Mouse (Mus musculus) lung, embryonic 14.5 days (tissue): ENCODE measurements around the gene Gdi1. TPM values are rescaled to one million over a fixed set of nuclear protein-coding genes. Genes with fewer than 3 reads are reported as not detected.

Source experiments
- ATAC-seq: fragments of 200-750 bp; cut with Nextera tagmentation; 2 replicates; pipeline ENCODE4 v1.8.0; 2017; ENCODE audit warnings: mild to moderate bottlenecking, moderate TSS enrichment, moderate library complexity; ENCODE audit not compliant: insufficient read depth
- DNase-seq: peaks from one replicate; pipeline ENCODE4 v3.0.0-alpha.2; 2015
- H3K27ac ChIP-seq: fragments of 300-500 bp; sonication (generic); 2 replicates; pipeline ENCODE4 v1.5.1; 2014; ENCODE audit warnings: low read depth, mild to moderate bottlenecking, moderate library complexity
- H3K27me3 ChIP-seq: fragments of 300-500 bp; sonication (generic); 2 replicates; pipeline ENCODE4 v1.6.1; 2014; ENCODE audit warnings: low read length, control low read depth; ENCODE audit not compliant: insufficient read depth
- H3K36me3 ChIP-seq: fragments of 300-500 bp; sonication (generic); 2 replicates; pipeline ENCODE4 v1.6.1; 2014; ENCODE audit warnings: control low read depth; ENCODE audit not compliant: insufficient read depth
- H3K4me1 ChIP-seq: fragments of 300-500 bp; sonication (generic); 2 replicates; pipeline ENCODE4 v1.6.1; 2014; ENCODE audit warnings: antibody characterized with exemption, control low read depth; ENCODE audit not compliant: insufficient read depth
- H3K4me2 ChIP-seq: fragments of 300-500 bp; sonication (generic); 2 replicates; pipeline ENCODE4 v1.6.1; 2014; ENCODE audit warnings: mild to moderate bottlenecking
- H3K4me3 ChIP-seq: fragments of 300-500 bp; sonication (generic); 2 replicates; pipeline ENCODE4 v1.5.1; 2014; ENCODE audit warnings: low read depth, low read length
- H3K9ac ChIP-seq: fragments of 300-500 bp; sonication (generic); 2 replicates; pipeline ENCODE4 v1.6.1; 2014
- H3K9me3 ChIP-seq: fragments of 300-500 bp; sonication (generic); 2 replicates; pipeline ENCODE4 v1.6.1; 2016; ENCODE audit warnings: low read depth, low read length, control low read depth
- CTCF ChIP-seq: IDR thresholded peaks from 2 replicates; pipeline ENCODE4 v1.5.1; 2016; ENCODE audit warnings: antibody characterized with exemption, low read depth
- WGBS: fragments of 180-500 bp; shearing (Covaris S2); extraction: QIAGEN DNeasy Blood & Tissue Kit; methylation state at CpG from one replicate; pipeline ENCODE4 v1.1.7; 2014; 5-methylcytosine and 5-hydroxymethylcytosine counted together
- polyA plus RNA-seq: library from polyadenylated mRNA; unstranded; fragments of >200 nt; fragmentation: Nextera tagmentation; extraction: Ambion mirVana; gene quantifications from 2 replicates; pipeline ENCODE4 v1.2.1, GENCODE M21; 2014

Gdi1 gene
- polyA plus RNA-seq, 1 experiment from 2014 or later, result 156 TPM

DNA sequence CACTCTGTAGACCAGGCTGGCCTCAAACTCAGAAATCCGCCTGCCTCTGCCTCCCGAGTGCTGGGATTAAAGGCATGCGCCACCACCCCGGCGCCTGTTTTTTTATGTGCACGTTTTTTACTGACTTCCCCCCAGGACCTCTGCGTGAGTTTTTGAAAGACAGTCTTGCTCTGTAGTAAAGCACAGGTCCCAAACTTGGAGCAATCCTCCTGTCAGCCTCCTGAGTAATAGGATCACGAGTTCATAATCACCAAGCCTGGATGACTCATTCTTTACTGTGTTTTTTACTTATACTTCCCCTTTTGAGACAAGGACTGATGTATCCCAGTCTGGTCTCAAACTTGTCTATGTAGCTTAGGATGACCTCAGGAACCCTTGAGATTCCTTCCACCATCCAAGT is 26.9 kb upstream of the Gdi1 start:
- no peak overlapping the region for H3K4me2 ChIP-seq
- no peaks in the 10 kb centered on the region for H3K4me1 ChIP-seq
- no peak overlapping the region for H3K27ac ChIP-seq
- no peak for ATAC-seq
- H3K27me3 ChIP-seq, result no peaks in the 10 kb centered on the region
- no peak overlapping the region for H3K4me3 ChIP-seq
- TF ChIP-seq CTCF, result no peak
- H3K36me3 ChIP-seq, result peaks cover 5% of the 10 kb centered on the region; the same call in 1 of the 2 replicates
- no peak for DNase-seq
- H3K9me3 ChIP-seq, result no peaks in the 10 kb centered on the region
- WGBS, result 65% methylated on average over 8 of the region's 8 CpGs
- no peak overlapping the region for H3K9ac ChIP-seq

DNA sequence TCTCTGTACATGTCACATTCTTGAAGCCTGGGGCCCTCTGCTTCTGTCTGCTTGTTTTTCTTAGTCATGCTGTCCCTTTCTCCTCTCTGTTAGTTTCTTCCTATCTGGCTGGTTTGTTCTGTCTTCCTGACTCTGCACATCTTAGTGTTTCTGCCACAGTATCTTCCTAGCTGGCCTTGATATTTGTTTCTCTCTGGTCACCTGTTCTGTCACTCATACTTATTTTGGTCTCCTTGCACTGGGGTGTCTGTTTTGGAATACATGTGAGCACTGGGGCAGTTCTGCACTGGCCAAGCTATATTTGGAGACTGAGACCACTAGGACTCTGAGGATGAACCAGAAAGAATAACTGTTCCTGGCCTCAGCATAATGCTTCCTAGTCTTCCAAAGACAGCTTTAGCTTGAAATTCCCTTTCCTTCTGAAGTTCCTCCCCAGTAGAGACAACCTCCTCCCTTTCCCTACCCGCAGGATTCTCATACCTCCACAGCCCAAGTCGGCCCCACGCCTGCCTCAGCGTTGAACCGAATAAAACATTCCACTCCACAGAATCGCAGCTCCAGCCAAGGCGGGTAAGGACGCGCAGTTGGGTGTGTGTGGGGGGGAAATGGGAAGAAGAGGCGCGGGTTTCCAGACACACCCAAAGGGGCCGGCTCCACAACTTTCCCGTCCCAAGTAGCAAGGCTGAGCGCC is 23.6 kb upstream of the Gdi1 start:
- Histone ChIP-seq H3K4me1 (no peaks in the 10 kb centered on the region), H3K36me3 (0 out of 2 replicates have a peak, but pooled peaks cover 4% of the 10 kb centered on the region), H3K27me3 (no peaks in the 10 kb centered on the region), H3K4me2 (peak overlapping the region; percentile 77), H3K27ac (peak overlapping the region; percentile 89), H3K4me3 (peak overlapping the region; percentile 55), H3K9ac (peak overlapping the region; percentile 65), H3K9me3 (no peaks in the 10 kb centered on the region)
- ATAC-seq, result no peak
- TF ChIP-seq CTCF, result no peak
- WGBS, result 6% methylated on average over 14 of the region's 14 CpGs
- DNase-seq, result no peak

DNA sequence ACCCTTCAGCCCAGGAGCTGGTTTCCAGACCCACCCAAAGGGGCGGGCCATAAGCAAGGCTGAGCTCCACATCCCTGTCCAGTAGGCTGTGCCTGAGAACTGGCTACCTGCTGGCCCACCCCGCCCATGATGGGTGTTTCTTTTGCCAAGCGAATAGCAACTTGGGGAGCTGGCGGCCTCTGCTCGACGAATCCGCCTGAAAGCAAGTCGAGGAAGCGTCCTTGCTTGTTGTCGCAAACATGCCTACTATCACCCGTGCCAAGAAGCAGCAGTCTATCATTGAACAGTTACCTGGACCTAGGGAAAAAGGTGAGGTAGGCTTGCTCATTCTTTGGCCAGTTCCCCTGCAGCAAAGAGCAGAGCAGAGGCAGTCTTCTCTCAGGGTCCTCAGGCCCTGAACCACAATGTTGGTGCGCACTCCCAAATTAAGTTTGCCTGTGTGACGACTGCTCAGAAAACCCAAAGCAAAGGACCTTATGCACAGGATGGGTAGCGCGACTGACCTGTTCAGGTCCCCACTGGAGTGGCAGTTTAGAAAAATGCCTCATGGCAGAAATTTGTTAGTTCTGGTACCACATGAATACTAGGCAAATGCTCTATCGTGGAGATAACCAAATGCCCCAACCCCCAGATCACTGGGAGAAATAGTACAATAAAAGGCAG is 22.9 kb upstream of the Gdi1 start, which contains the start of the genes Taz and Dnase1l1:
Gene Taz, plus strand, starts transcription at position 181 of the 663 bp plus-strand sequence.
Gene Dnase1l1, minus strand, starts transcription at position 606 of the 663 bp plus-strand sequence.
- TF ChIP-seq CTCF, result no peak; the same call in 1 of the 2 replicates
- H3K27me3 ChIP-seq, result no peaks in the 10 kb centered on the region
- peak; percentile 85 for DNase-seq
- no peaks in the 10 kb centered on the region for H3K9me3 ChIP-seq
- peaks cover 4% of the 10 kb centered on the region; the same call in 1 of the 2 replicates for H3K36me3 ChIP-seq
- no peaks in the 10 kb centered on the region for H3K4me1 ChIP-seq
- ATAC-seq, result peak; percentile 95
- peak within 1 kb of the TSS; percentile 89 for H3K27ac ChIP-seq
- peak within 1 kb of the TSS; percentile 77 for H3K4me2 ChIP-seq
- 6% methylated on average over 16 of the region's 16 CpGs for WGBS
- peak within 1 kb of the TSS; percentile 55 for H3K4me3 ChIP-seq
- H3K9ac ChIP-seq, result peak within 1 kb of the TSS; percentile 65

DNA sequence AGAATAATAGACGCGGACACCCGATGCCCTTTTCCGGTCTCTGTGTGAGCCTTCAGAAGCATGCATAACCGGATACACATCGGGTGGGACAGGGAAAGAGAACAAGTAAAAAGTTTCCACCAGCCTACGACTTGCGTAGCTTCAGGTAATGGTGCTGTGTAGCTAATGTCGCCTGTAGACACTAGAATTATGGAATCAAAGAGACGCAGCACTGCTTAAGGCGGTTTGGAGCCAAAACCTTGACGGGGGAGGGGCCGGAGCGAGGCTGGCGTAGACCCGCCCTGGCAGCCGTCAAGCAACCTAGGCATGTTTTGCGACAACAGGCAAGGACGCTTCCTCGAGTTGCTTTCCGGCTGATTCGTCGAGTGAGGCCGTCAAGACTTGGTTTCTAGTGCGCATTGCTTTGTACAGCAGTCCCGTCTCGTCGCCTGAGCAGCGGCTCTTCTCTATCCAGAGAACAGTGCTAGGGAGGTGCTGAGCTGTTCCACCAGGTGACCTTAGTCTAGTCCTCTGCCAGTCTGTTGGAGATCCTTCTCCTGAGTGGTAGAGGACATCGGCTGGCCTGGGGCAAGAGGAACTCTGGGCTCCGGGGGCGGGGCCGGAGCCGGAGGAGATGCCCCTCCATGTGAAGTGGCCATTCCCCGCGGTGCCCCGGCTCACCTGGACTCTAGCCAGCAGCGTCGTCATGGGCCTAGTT is 22.3 kb upstream of the Gdi1 start:
- 7% methylated on average over 39 of the region's 39 CpGs for WGBS
- DNase-seq (peak; percentile 92), ATAC-seq (peak; percentile 71)
- Histone ChIP-seq H3K27me3 (no peaks in the 10 kb centered on the region), H3K9me3 (no peaks in the 10 kb centered on the region), H3K27ac (peak overlapping the region; percentile 89), H3K4me3 (peak overlapping the region; percentile 55), H3K9ac (peak overlapping the region; percentile 65), H3K36me3 (peaks cover 4% of the 10 kb centered on the region; the same call in 1 of the 2 replicates), H3K4me1 (no peaks in the 10 kb centered on the region), H3K4me2 (peak overlapping the region; percentile 77)
- TF ChIP-seq CTCF, result no peak

DNA sequence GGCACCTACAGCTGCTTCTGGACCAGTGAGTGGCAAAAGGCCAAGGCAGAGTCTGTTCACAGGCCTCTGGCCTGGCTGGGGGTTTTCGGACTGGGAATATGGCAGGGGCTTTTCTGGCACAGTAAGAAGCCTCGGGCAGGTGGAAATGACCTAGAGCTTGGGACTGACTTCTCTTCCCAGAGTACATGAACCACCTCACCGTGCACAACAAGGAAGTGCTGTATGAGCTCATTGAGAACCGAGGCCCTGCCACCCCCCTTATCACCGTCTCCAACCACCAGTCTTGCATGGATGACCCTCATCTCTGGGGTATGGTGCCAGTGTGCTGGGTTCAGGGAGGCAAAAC is 21.7 kb upstream of the Gdi1 start:
- Histone ChIP-seq H3K4me3 (peak overlapping the region; percentile 55), H3K36me3 (peaks cover 4% of the 10 kb centered on the region; the same call in 1 of the 2 replicates), H3K4me2 (peak overlapping the region; percentile 77), H3K4me1 (no peaks in the 10 kb centered on the region), H3K9me3 (no peaks in the 10 kb centered on the region), H3K27me3 (no peaks in the 10 kb centered on the region), H3K9ac (peak overlapping the region; percentile 65), H3K27ac (peak overlapping the region; percentile 89)
- ATAC-seq, result no peak
- WGBS, result 25% methylated on average over 5 of the region's 5 CpGs
- no peak for TF ChIP-seq CTCF
- no peak for DNase-seq

DNA sequence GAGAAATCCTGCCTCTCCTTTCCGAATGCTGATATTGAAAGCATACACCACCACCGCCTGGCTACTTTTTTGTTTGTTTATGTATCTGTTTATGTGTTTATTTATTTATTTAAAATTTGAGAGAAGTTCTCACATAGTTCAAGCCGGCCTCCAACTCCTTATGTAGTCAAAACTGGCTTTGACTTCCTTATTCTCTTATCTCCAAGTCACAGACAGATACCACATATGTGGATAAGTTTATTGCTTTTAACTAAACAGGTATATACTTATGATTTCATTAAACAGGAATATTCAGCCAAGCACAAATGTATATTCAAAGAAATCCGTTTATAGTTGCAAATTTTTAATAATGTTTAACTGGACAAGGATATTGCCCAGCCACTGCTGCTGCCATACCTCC is 11.4 kb upstream of the Gdi1 start:
- no peaks in the 10 kb centered on the region for H3K9me3 ChIP-seq
- H3K4me2 ChIP-seq, result no peak overlapping the region
- H3K4me3 ChIP-seq, result no peak overlapping the region
- 70% methylated on average over 4 of the region's 4 CpGs for WGBS
- DNase-seq, result no peak
- H3K36me3 ChIP-seq, result peaks cover 8% of the 10 kb centered on the region; the same call in 1 of the 2 replicates
- H3K4me1 ChIP-seq, result no peaks in the 10 kb centered on the region
- ATAC-seq, result no peak
- TF ChIP-seq CTCF, result no peak
- no peak overlapping the region for H3K9ac ChIP-seq
- H3K27ac ChIP-seq, result no peak overlapping the region
- H3K27me3 ChIP-seq, result no peaks in the 10 kb centered on the region
